Mouse (Mus musculus) subcutaneous adipose tissue, adult 2 months (tissue): ENCODE measurements around the gene Tomt. TPM values are rescaled to one million over a fixed set of nuclear protein-coding genes. Genes with fewer than 3 reads are reported as not detected.

Experiments used
- polyA plus RNA-seq: library from polyadenylated mRNA; depleted of rRNA; stranded (reverse); fragments of >200 nt; gene quantifications from 2 replicates; pipeline ENCODE4 v1.2.3, GENCODE M21; 2012; ENCODE audit warnings: low replicate concordance; rRNA removed

The Tomt gene
- polyA plus RNA-seq = 0.46 and 2.9 TPM in 2 replicates

DNA sequence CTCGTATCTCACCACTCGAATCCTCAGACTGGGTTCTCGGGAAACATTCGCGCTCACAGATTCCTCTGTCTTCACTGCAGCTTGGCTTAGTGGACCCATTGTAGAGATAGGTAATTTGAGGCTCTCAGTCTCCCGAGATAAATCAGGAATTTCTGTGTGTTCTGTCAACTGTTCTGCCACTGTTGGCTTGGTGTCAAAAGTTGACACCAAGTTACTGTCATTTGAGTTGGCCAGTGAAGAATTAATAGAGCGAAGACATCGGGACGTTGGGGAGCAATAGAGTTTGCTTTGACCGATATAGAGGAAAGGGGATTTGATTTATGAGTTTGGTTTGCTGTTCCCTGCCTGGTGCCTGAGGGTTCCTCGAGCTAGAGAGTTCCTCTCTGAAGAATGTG lies at the start of gene Tomt:
Tomt (minus strand) TSS at position 73 of the 395 bp plus-strand sequence.

DNA sequence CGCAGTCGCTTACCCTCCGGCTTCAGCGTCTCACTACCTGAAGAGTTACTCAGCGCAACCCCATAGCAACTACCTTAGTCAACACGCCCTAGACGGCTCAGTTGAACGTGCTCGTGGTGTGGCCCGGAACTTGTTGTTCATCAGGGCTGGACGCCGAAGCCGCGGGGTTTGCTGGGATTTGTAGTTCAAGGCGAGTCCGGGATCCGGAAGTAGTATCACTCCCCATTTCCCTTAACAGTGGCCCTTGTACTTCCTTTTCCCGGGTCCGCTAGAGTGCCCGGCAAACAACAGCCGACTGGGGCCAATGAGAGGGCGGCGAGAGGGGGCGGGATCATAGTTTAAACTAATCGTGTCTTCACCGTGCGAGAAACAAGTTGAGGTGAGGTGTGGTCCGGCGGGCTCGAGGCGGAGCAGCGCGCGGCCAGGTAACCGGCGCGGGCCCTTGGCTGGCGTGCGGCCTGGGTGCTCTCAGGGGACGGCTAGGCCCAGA lies 27.6 kb upstream of the Tomt start, which contains the start of the genes Lrrc51 and Numa1:
Lrrc51 (minus strand) TSS at position 145 of the 490 bp plus-strand sequence.
Numa1 (plus strand) TSS at position 361 of the 490 bp plus-strand sequence.

DNA sequence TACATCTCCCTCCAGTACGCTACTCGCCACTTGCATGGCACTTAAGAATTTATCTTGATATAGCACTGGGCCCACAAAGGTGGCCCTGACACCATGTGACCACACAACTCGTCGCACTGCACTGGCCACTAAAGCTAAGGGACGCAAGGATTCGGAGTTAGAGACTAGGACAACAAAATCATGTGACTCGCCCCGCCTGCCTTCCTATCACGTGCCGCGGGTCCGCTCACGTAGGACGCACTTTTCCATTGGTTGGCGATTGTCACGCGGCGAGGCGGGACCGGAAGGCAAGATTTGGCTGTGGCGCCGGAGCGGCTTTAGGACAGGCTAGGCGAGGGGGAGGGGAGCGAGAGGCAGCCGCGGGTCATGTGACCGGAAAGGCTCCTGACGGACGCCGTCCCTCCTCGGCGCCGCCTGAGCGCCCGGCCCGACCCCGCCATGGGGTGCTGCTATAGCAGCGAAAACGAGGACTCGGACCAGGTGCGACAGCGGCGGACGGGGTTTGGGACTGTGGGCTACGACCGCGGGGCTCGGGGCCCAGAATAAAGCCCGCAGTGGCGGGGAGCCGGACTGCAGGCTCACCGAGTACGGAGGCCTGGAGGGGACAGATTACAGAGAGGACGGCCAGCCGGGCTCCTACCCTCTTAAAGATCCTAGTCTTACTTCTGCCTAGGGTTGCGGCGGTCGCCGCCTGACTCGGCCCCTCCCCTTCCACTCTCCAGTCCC lies 435 bp downstream of the Tomt start, which contains the start of gene Lamtor1:
Lamtor1 (plus strand) TSS at position 344 of the 726 bp plus-strand sequence.

DNA sequence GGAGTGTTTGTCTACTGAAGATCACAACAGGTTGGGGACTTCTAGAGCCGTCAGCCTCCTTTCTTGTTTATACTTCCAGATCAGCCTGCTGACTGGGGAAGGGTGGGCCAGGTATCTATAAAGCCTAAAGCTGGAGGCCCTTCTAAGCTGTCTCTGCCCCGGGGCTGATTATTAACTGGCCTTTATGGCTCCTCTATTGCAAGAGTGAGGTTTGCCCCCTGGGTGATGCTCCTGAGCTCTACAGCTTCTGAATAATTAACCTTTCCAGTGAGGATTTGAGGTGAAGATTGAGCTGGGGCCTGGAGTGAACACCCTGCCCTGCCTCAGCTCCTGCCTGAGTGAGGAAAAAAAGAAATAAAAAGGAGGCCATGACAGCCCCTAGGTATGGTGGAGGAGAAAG lies 35.5 kb downstream of the Tomt start, which contains the start of gene Folr1:
Folr1 (minus strand) TSS at position 160 of the 400 bp plus-strand sequence.

DNA sequence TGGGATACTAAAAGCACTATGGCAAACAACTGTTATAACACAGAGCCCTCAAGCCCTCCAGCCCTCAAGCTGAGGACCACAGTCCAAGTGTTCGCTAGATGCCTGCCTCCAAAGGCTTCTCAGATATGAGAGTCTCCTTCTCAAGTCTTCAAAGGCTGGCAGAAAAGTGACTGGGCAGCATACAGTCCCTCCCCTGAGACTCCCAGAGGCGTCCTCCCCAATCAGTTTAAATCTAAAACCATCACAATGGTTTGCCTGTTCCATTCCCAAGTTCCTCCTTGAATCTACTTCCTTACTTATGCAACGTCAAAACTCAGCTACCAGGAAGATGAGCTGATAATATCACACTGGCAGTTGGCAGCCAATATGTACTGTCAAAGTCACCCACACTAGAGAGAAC lies 42.7 kb downstream of the Tomt start, which contains the start of gene Anapc15:
Anapc15 (plus strand) TSS at position 301 of the 400 bp plus-strand sequence.

DNA sequence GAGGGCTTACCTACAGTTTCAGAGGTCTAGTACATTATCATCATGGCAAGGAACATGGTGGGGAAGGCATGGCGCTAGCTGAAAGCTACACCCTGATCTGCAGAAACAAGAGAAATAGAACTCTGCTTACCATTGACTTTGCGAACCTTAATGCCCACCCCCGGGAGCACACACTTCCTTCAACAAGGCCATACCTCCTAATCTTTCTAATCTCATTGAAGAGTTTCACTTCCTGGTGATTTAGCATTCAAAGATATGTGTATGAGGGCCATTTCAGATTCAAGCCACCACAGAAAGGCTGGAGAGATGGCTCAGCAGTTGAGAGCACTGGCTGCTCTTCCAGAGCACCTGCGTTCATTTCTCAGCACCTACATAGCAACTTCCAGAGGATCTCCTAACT lies 49.1 kb downstream of the Tomt start, which contains the start of gene Folr2:
Folr2 (minus strand) TSS at position 101 of the 400 bp plus-strand sequence.

Other genes with a start within 250 kb of the Tomt start
- 37.9 and 78.8 TPM in 2 replicates for gene Clpb, start 242.7 kb downstream of the Tomt start, polyA plus RNA-seq
- gene Phox2a, start 88.0 kb downstream of the Tomt start, polyA plus RNA-seq = 0.09 TPM in 1 of 2 replicates, not detected in the other
- gene Inppl1, start 68.1 kb downstream of the Tomt start, polyA plus RNA-seq = 78.0 and 106 TPM in 2 replicates
- gene Folr2, start 49.2 kb downstream of the Tomt start, polyA plus RNA-seq = 103 and 151 TPM in 2 replicates
- 56.2 and 63.2 TPM in 2 replicates for gene Anapc15, start 42.6 kb downstream of the Tomt start, polyA plus RNA-seq
- gene Folr1, start 35.6 kb downstream of the Tomt start, polyA plus RNA-seq = 1.2 and 3.9 TPM in 2 replicates
- gene Lamtor1, start 455 bp downstream of the Tomt start, polyA plus RNA-seq = 304 and 439 TPM in 2 replicates
- gene Lrrc51, start 27.5 kb upstream of the Tomt start, polyA plus RNA-seq = 21.2 and 32.2 TPM in 2 replicates
- 76.3 and 105 TPM in 2 replicates for gene Numa1, start 27.8 kb upstream of the Tomt start, polyA plus RNA-seq
- gene Il18bp, start 112.3 kb upstream of the Tomt start, polyA plus RNA-seq = 15.3 and 21.4 TPM in 2 replicates
- gene Rnf121, start 159.1 kb upstream of the Tomt start, polyA plus RNA-seq = 40.8 and 63.7 TPM in 2 replicates
- gene Xndc1, start 159.2 kb upstream of the Tomt start, polyA plus RNA-seq = 17.6 and 38.4 TPM in 2 replicates
- 2.3 and 5.2 TPM in 2 replicates for gene Xntrpc, start 159.4 kb upstream of the Tomt start, polyA plus RNA-seq
- 0.62 TPM in 1 of 2 replicates, not detected in the other for gene Trpc2, start 176.8 kb upstream of the Tomt start, polyA plus RNA-seq
- 0.32 TPM in 1 of 2 replicates, not detected in the other for gene Art1, start 195.4 kb upstream of the Tomt start, polyA plus RNA-seq
- gene Art5, start 203.1 kb upstream of the Tomt start, polyA plus RNA-seq = 0.53 and 0.95 TPM in 2 replicates
- gene Chrna10, start 210.5 kb upstream of the Tomt start, polyA plus RNA-seq = 0.09 TPM in 1 of 2 replicates, not detected in the other